Mouse (Mus musculus) heart, adult 2 months (tissue): Measurements from ENCODE around the gene Smg5. TPM values are rescaled to one million over a fixed set of nuclear protein-coding genes. Genes with fewer than 3 reads are reported as not detected.

Source experiments
- DNase-seq, 2 experiments: peaks; one replicate each; pipeline ENCODE4 v3.0.0; 2021
- H3K27ac ChIP-seq: fragments of 200-600 bp; 2 replicates; pipeline ENCODE4 v1.8.1; 2022
- H3K27me3 ChIP-seq: fragments of 200-500 bp; 2 replicates; pipeline ENCODE4 v1.6.1; 2012; ENCODE audit warnings: mild to moderate bottlenecking, low read length, inconsistent platforms, mixed read lengths; ENCODE audit not compliant: control insufficient read depth, insufficient read depth
- H3K36me3 ChIP-seq: fragments of 200-500 bp; 2 replicates; pipeline ENCODE4 v1.6.1; 2012; ENCODE audit warnings: low read length, inconsistent platforms; ENCODE audit not compliant: control insufficient read depth, insufficient read depth
- H3K4me1 ChIP-seq: fragments of 200-500 bp; 2 replicates; pipeline ENCODE4 v1.6.1; 2011; ENCODE audit warnings: low read length; ENCODE audit not compliant: control insufficient read depth, insufficient read depth
- H3K4me3 ChIP-seq: fragments of 200-600 bp; 2 replicates; pipeline ENCODE4 v1.8.1; 2022
- H3K79me2 ChIP-seq: fragments of 200-500 bp; replicated peaks from 2 replicates; pipeline ENCODE4 v1.6.1; 2012; ENCODE audit warnings: mild to moderate bottlenecking, inconsistent platforms, low read length, moderate library complexity, mixed read lengths; ENCODE audit not compliant: control insufficient read depth, insufficient read depth
- H3K9ac ChIP-seq: fragments of 200-500 bp; 2 replicates; pipeline ENCODE4 v1.6.1; 2012; ENCODE audit warnings: low read depth, mild to moderate bottlenecking, control low read depth, inconsistent platforms, low read length, mixed read lengths
- CTCF ChIP-seq: fragments of 200-600 bp; IDR thresholded peaks from 2 replicates; pipeline ENCODE4 v1.8.1; 2022; ENCODE audit warnings: antibody characterized with exemption, mild to moderate bottlenecking, moderate library complexity
- EP300 ChIP-seq: fragments of 200-500 bp; IDR thresholded peaks from 2 replicates; pipeline ENCODE4 v1.6.1; 2011; ENCODE audit warnings: low read depth, low read length, control low read depth; ENCODE audit not compliant: insufficient read depth
- POLR2A ChIP-seq: fragments of 200-500 bp; IDR thresholded peaks from 2 replicates; pipeline ENCODE4 v1.6.1; 2011; ENCODE audit warnings: mild to moderate bottlenecking, low read depth, low read length, control low read depth; ENCODE audit not compliant: insufficient read depth
- WGBS: fragments of 180-500 bp; shearing (Covaris S2); methylation state at CpG from one replicate; pipeline ENCODE4 v1.1.7; 2018; 5-methylcytosine and 5-hydroxymethylcytosine counted together
- intact Hi-C: fragments of 180-260 bp; cut with DNase I; formaldehyde crosslinking; loops from one replicate; pipeline ENCODE4 v1.15.1; 2025
- polyA plus RNA-seq: library from polyadenylated mRNA; depleted of rRNA; stranded (reverse); fragments of >200 nt; gene quantifications from 2 replicates; pipeline ENCODE4 v1.2.3, GENCODE M21; 2012; rRNA removed
- total RNA-seq, 2 experiments: library from RNA; stranded (reverse); gene quantifications; 2 replicates each; pipeline ENCODE4 v1.2.3; 2021

Smg5 gene
- total and polyA plus RNA-seq, 3 experiments = 42.7 to 45.8 (median 44.4) TPM

GRCm38 (mm10) chr3:88407090-88407489 is 71.0 kb downstream of the Smg5 start:
- Histone ChIP-seq H3K36me3 (no peaks in the 10 kb centered on the region), H3K79me2 (no peaks in the 10 kb centered on the region), H3K27ac (no peak overlapping the region), H3K27me3 (no peaks in the 10 kb centered on the region), H3K4me1 (peaks cover 2% of the 10 kb centered on the region; the same call in 1 of the 2 replicates), H3K9ac (no peak overlapping the region), H3K4me3 (no peak overlapping the region)
- intact Hi-C loops = loop anchor here (1.0 to 2.0 kb wide), 2 partner anchors 60 to 120 kb away; no protein-coding TSS in a partner anchor
- WGBS = 0% methylated on average over 2 of the region's 2 CpGs
- TF ChIP-seq POLR2A (no peak), EP300 (peak; percentile 91), CTCF (peak; percentile 95)
- peak; percentile 54 to 63 for DNase-seq

GRCm38 (mm10) chr3:88407529-88407928 is 71.5 kb downstream of the Smg5 start:
- H3K36me3 ChIP-seq = no peaks in the 10 kb centered on the region
- no peak overlapping the region for H3K9ac ChIP-seq
- H3K27me3 ChIP-seq = no peaks in the 10 kb centered on the region
- TF ChIP-seq POLR2A (no peak), CTCF (no peak), EP300 (no peak)
- intact Hi-C loops = loop anchor here (1.0 to 2.0 kb wide), 2 partner anchors 60 to 119 kb away; no protein-coding TSS in a partner anchor
- H3K4me3 ChIP-seq = no peak overlapping the region
- H3K27ac ChIP-seq = no peak overlapping the region
- WGBS = 58% methylated on average over 7 of the region's 7 CpGs
- DNase-seq = no peak
- H3K79me2 ChIP-seq = no peaks in the 10 kb centered on the region
- peaks cover 2% of the 10 kb centered on the region; the same call in 1 of the 2 replicates for H3K4me1 ChIP-seq

GRCm38 (mm10) chr3:88408953-88409352 is 72.9 kb downstream of the Smg5 start:
- H3K27ac ChIP-seq = no peak overlapping the region
- no peak for DNase-seq
- no peak overlapping the region for H3K4me3 ChIP-seq
- 46% methylated on average over 5 of the region's 5 CpGs for WGBS
- H3K4me1 ChIP-seq = peaks cover 2% of the 10 kb centered on the region; the same call in 1 of the 2 replicates
- no peaks in the 10 kb centered on the region for H3K36me3 ChIP-seq
- TF ChIP-seq CTCF (no peak), POLR2A (no peak), EP300 (no peak)
- H3K79me2 ChIP-seq = no peaks in the 10 kb centered on the region
- intact Hi-C loops = no loop called here
- no peak overlapping the region for H3K9ac ChIP-seq
- no peaks in the 10 kb centered on the region for H3K27me3 ChIP-seq

GRCm38 (mm10) chr3:88409741-88410644 is 73.9 kb downstream of the Smg5 start, which contains the start of gene Pmf1:
Pmf1 (minus strand) TSS chr3:88410331.
- TF ChIP-seq CTCF = 0 out of 2 replicates have a peak, but pooled peaks have one; percentile 8
- TF ChIP-seq POLR2A = peak; percentile 96
- TF ChIP-seq EP300 = 0 out of 2 replicates have a peak, but pooled peaks have one; percentile 24
- under 1% methylated on average over 54 of the region's 54 CpGs for WGBS
- H3K9ac ChIP-seq = peak within 1 kb of the TSS; percentile 74
- no peaks in the 10 kb centered on the region for H3K36me3 ChIP-seq
- H3K27me3 ChIP-seq = no peaks in the 10 kb centered on the region
- H3K4me1 ChIP-seq = peaks cover 2% of the 10 kb centered on the region; the same call in 1 of the 2 replicates
- DNase-seq = peak; percentile 95 to 97
- no peaks in the 10 kb centered on the region for H3K79me2 ChIP-seq
- H3K4me3 ChIP-seq = peak within 1 kb of the TSS; percentile 86
- intact Hi-C loops = no loop called here
- H3K27ac ChIP-seq = peak within 1 kb of the TSS; percentile 95

GRCm38 (mm10) chr3:88410645-88411031 is 74.6 kb downstream of the Smg5 start:
- no peak for TF ChIP-seq POLR2A
- no peak for TF ChIP-seq EP300
- TF ChIP-seq CTCF = no peak
- intact Hi-C loops = loop anchor here (1.0 kb wide), 1 partner anchor 14 kb away; no protein-coding TSS in a partner anchor
- Histone ChIP-seq H3K4me3 (peak overlapping the region; percentile 86), H3K27me3 (no peaks in the 10 kb centered on the region), H3K36me3 (no peaks in the 10 kb centered on the region), H3K79me2 (no peaks in the 10 kb centered on the region), H3K4me1 (peaks cover 2% of the 10 kb centered on the region; the same call in 1 of the 2 replicates), H3K27ac (peak overlapping the region; percentile 95), H3K9ac (peak overlapping the region; percentile 46)
- peak in 1 of 2 experiments; percentile 43 for DNase-seq
- 26% methylated on average over 7 of the region's 7 CpGs for WGBS

GRCm38 (mm10) chr3:88411681-88412080 is 75.6 kb downstream of the Smg5 start:
- no peaks in the 10 kb centered on the region for H3K27me3 ChIP-seq
- no peak overlapping the region for H3K9ac ChIP-seq
- H3K4me1 ChIP-seq = peaks cover 2% of the 10 kb centered on the region; the same call in 1 of the 2 replicates
- TF ChIP-seq POLR2A (no peak), EP300 (0 out of 2 replicates have a peak, but pooled peaks have one; percentile 32)
- intact Hi-C loops = loop anchor here (1.0 kb wide), 1 partner anchor 13 kb away; no protein-coding TSS in a partner anchor
- H3K4me3 ChIP-seq = no peak overlapping the region
- no peaks in the 10 kb centered on the region for H3K36me3 ChIP-seq
- WGBS = 70% methylated on average over 4 of the region's 4 CpGs
- peak in 1 of 2 experiments; percentile 45 for DNase-seq
- no peaks in the 10 kb centered on the region for H3K79me2 ChIP-seq
- H3K27ac ChIP-seq = no peak overlapping the region

Other genes starting within 250 kb of the Smg5 start
- gene Mef2d, start 193.9 kb upstream of the Smg5 start, total RNA-seq = 100 to 1,000 TPM; 118 to 129 TPM
- 119 and 122 TPM in 2 replicates for gene Mef2d, start 193.9 kb upstream of the Smg5 start, polyA plus RNA-seq
- gene Rhbg, start 81.6 kb upstream of the Smg5 start, total RNA-seq = not detected
- 0.20 TPM in 1 of 2 replicates, not detected in the other for gene Rhbg, start 81.6 kb upstream of the Smg5 start, polyA plus RNA-seq
- under 1 TPM; 0.26 to 0.27 TPM for gene Gm38392, start 49.0 kb upstream of the Smg5 start, total RNA-seq
- 0.23 TPM in 1 of 2 replicates, not detected in the other for gene Gm38392, start 49.0 kb upstream of the Smg5 start, polyA plus RNA-seq
- 1 to 10 TPM; 5.1 to 8.6 TPM for gene Tsacc, start 39.3 kb upstream of the Smg5 start, total RNA-seq
- gene Tsacc, start 39.3 kb upstream of the Smg5 start, polyA plus RNA-seq = 4.8 and 8.7 TPM in 2 replicates
- 100 to 1,000 TPM; 169 to 172 TPM for gene Cct3, start 39.1 kb upstream of the Smg5 start, total RNA-seq
- gene Cct3, start 39.1 kb upstream of the Smg5 start, polyA plus RNA-seq = 124 and 183 TPM in 2 replicates
- 10 to 100 TPM; 75.6 to 80.9 TPM for gene Glmp, start 11.2 kb upstream of the Smg5 start, total RNA-seq
- gene Glmp, start 11.2 kb upstream of the Smg5 start, polyA plus RNA-seq = 98.0 and 105 TPM in 2 replicates
- 1 to 10 TPM; 1.6 to 1.7 TPM for gene Tmem79, start 112 bp upstream of the Smg5 start, total RNA-seq
- 2.3 and 3.5 TPM in 2 replicates for gene Tmem79, start 112 bp upstream of the Smg5 start, polyA plus RNA-seq
- under 1 TPM; 0.44 to 0.57 TPM for gene Paqr6, start 28.3 kb downstream of the Smg5 start, total RNA-seq
- 5.0 and 7.5 TPM in 2 replicates for gene Paqr6, start 28.3 kb downstream of the Smg5 start, polyA plus RNA-seq
- not detected for gene Bglap3, start 36.5 kb downstream of the Smg5 start, total RNA-seq
- gene Bglap3, start 36.5 kb downstream of the Smg5 start, polyA plus RNA-seq = not detected in 2 replicates
- not detected for gene Bglap2, start 42.4 kb downstream of the Smg5 start, total RNA-seq
- gene Bglap2, start 42.4 kb downstream of the Smg5 start, polyA plus RNA-seq = 0.84 and 0.85 TPM in 2 replicates
- gene Bglap, start 48.2 kb downstream of the Smg5 start, total RNA-seq = not detected
- not detected in 2 replicates for gene Bglap, start 48.2 kb downstream of the Smg5 start, polyA plus RNA-seq
- gene Pmf1, start 74.1 kb downstream of the Smg5 start, total RNA-seq = 10 to 100 TPM; 12.4 to 15.9 TPM
- gene Pmf1, start 74.1 kb downstream of the Smg5 start, polyA plus RNA-seq = 20.8 and 22.3 TPM in 2 replicates
- 10 to 100 TPM; 11.9 to 14.6 TPM for gene Slc25a44, start 88.9 kb downstream of the Smg5 start, total RNA-seq
- 19.1 and 25.9 TPM in 2 replicates for gene Slc25a44, start 88.9 kb downstream of the Smg5 start, polyA plus RNA-seq
- gene Sema4a, start 124.9 kb downstream of the Smg5 start, total RNA-seq = 1 to 10 TPM; 3.2 to 3.3 TPM
- gene Sema4a, start 124.9 kb downstream of the Smg5 start, polyA plus RNA-seq = 8.5 and 9.5 TPM in 2 replicates
- gene Lmna, start 173.7 kb downstream of the Smg5 start, total RNA-seq = 100 to 1,000 TPM; 117 to 138 TPM
- 67.3 and 85.2 TPM in 2 replicates for gene Lmna, start 173.7 kb downstream of the Smg5 start, polyA plus RNA-seq
- under 1 TPM; 0.42 to 0.45 TPM for gene Mex3a, start 196.1 kb downstream of the Smg5 start, total RNA-seq
- 0.27 and 0.59 TPM in 2 replicates for gene Mex3a, start 196.1 kb downstream of the Smg5 start, polyA plus RNA-seq
- not detected for gene Rab25, start 212.0 kb downstream of the Smg5 start, total RNA-seq
- 2.2 TPM in 1 of 2 replicates, not detected in the other for gene Rab25, start 212.0 kb downstream of the Smg5 start, polyA plus RNA-seq
- 100 to 1,000 TPM in 1 of 2 experiments, 10 to 100 TPM in 1; 94.3 to 104 TPM for gene Lamtor2, start 216.8 kb downstream of the Smg5 start, total RNA-seq
- gene Lamtor2, start 216.8 kb downstream of the Smg5 start, polyA plus RNA-seq = 118 TPM in 2 replicates
- 10 to 100 TPM; 70.1 to 76.5 TPM for gene Ubqln4, start 217.5 kb downstream of the Smg5 start, total RNA-seq
- 69.3 and 86.7 TPM in 2 replicates for gene Ubqln4, start 217.5 kb downstream of the Smg5 start, polyA plus RNA-seq
- 10 to 100 TPM; 65.3 to 67.6 TPM for gene Ssr2, start 239.6 kb downstream of the Smg5 start, total RNA-seq
- gene Ssr2, start 239.6 kb downstream of the Smg5 start, polyA plus RNA-seq = 80.0 and 115 TPM in 2 replicates